Mouse (Mus musculus): ENCODE measurements around the gene Dcaf5. TPM values are rescaled to one million over a fixed set of nuclear protein-coding genes. Genes with fewer than 3 reads are reported as not detected.

Gene Dcaf5
- total and polyA plus RNA-seq, 2 experiments from 2014 or later = 7.9 to 25.0 TPM

DNA sequence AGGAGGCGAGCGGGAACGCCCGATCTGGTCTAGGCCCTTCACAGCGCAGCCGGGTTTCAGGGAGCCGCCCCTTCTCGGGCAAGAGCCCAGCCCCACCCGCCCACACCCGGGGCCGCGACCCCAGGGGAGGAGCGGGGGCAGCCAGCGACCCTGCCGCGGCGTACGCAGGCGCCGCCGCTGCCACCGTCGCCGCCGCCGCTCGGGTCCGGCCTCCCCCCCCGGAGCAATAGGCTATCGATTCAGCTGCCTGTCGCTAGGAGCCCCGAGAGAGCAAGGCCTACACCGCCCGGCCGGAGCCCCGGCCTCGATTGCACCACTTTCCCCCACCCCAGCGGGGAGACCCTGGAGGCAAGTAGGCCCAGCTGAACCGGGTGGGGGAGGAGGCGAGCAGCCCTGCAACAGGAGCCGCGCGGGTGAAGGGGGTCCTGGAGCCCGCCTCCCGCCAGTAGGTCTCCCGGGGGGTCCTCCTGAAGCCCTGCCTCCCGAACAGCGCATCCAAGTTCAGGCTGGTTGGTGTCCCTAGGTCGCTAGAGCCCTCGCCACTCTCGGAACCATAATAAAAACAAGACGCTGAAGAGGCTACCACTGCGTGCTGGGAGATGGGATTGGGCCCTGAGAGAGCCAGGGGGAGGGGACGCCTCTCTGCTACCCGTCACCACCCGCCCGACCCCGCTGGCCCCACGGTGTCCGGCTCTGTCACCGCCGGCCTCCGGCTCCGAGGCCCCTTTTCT, 1.3 kb downstream of the Dcaf5 start:
- Histone ChIP-seq H3K36me3 (replicated peaks; ENCODE audit: control insufficient read depth, insufficient read depth, low read length) (no peaks in the 10 kb centered on the region), H3K4me1 (ENCODE audit: control insufficient read depth, insufficient read depth) (peaks cover 8% of the 10 kb centered on the region), H3K4me3 (ENCODE audit: low read depth, low read length) (peak overlapping the region; percentile 72), H3K27ac (ENCODE audit: low read depth) (peak overlapping the region; percentile 96), H3K27me3 (ENCODE audit: control insufficient read depth, insufficient read depth, low read length) (no peaks in the 10 kb centered on the region), H3K4me2 (ENCODE audit: low read depth, low read length) (peak overlapping the region; percentile 81), H3K9me3 (replicated peaks; ENCODE audit: control insufficient read depth, low read length) (no peaks in the 10 kb centered on the region), H3K9ac (replicated peaks; ENCODE audit: low read depth, low read length) (peak overlapping the region; percentile 79)
- DNase-seq (ENCODE audit: low spot score) (peak; percentile 70), ATAC-seq (ENCODE audit: insufficient read depth, low read depth) (peak; percentile 75)
- TF ChIP-seq EP300 (IDR thresholded peaks at IDR 0.05; ENCODE audit: low read depth) = no peak
- no peak for TF ChIP-seq CTCF (IDR thresholded peaks at IDR 0.05; ENCODE audit: low read depth)
- under 1% methylated on average over 57 of the region's 64 CpGs for WGBS

DNA sequence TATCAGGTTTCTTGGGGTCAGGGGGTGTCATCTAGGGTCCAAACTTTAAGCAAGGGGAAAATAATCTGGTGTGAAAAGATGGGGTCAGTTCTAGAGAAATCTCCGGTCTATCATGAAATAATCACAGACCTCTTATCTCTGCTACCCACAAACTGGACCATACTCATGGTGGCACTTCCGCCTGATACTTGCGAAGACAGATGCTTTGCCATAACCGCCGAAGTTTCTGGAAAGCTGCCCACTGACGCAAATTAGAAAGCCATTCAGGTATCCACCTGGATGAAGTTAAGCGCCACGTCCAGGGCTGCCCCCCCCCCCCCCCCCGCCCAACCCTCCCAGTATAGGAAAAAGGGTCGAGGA, 1.8 kb downstream of the Dcaf5 start:
- no peak for ATAC-seq (ENCODE audit: insufficient read depth, low read depth)

DNA sequence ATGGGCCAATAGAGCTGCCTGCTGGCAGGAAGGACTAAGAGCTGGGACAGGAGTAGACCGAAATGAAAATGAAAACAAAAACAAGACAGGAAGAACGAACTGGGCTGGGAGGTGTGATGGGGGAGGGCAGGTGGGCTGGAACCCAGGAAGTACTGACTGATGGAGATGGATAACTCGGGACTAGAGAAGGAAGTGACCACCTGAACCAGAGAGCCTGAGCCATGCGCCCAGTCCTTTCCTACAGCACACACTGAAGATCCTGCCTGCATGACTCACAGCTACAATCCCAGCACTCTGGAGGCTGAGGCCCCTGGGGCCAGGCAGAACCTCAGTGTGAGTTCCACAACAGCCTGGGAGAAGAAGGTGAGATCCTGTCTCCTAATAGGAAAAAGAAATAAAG, 3.1 kb downstream of the Dcaf5 start:
- no peak overlapping the region for H3K4me3 ChIP-seq (ENCODE audit: low read depth, low read length)
- H3K4me2 ChIP-seq (ENCODE audit: low read depth, low read length) = no peak overlapping the region
- no peak for TF ChIP-seq CTCF (IDR thresholded peaks at IDR 0.05; ENCODE audit: low read depth)
- TF ChIP-seq EP300 (IDR thresholded peaks at IDR 0.05; ENCODE audit: low read depth) = no peak
- H3K27me3 ChIP-seq (ENCODE audit: control insufficient read depth, insufficient read depth, low read length) = no peaks in the 10 kb centered on the region
- 56% methylated on average over 4 of the region's 4 CpGs for WGBS
- H3K9ac ChIP-seq (replicated peaks; ENCODE audit: low read depth, low read length) = no peak overlapping the region
- ATAC-seq (ENCODE audit: insufficient read depth, low read depth) (no peak), DNase-seq (ENCODE audit: low spot score) (no peak)
- no peaks in the 10 kb centered on the region for H3K36me3 ChIP-seq (replicated peaks; ENCODE audit: control insufficient read depth, insufficient read depth, low read length)
- H3K4me1 ChIP-seq (ENCODE audit: control insufficient read depth, insufficient read depth) = peaks cover 12% of the 10 kb centered on the region
- H3K9me3 ChIP-seq (replicated peaks; ENCODE audit: control insufficient read depth, low read length) = no peaks in the 10 kb centered on the region
- peak overlapping the region; percentile 27; the same call in 1 of the 2 replicates for H3K27ac ChIP-seq (ENCODE audit: low read depth)

More for the DNA sequence above, 1.8 kb downstream of the Dcaf5 start:
- Histone ChIP-seq H3K36me3 (replicated peaks; ENCODE audit: control insufficient read depth, insufficient read depth, low read length) (no peaks in the 10 kb centered on the region), H3K4me1 (ENCODE audit: control insufficient read depth, insufficient read depth) (peaks cover 8% of the 10 kb centered on the region), H3K27ac (ENCODE audit: low read depth) (peak overlapping the region; percentile 96), H3K27me3 (ENCODE audit: control insufficient read depth, insufficient read depth, low read length) (no peaks in the 10 kb centered on the region), H3K4me2 (ENCODE audit: low read depth, low read length) (peak overlapping the region; percentile 81), H3K9me3 (replicated peaks; ENCODE audit: control insufficient read depth, low read length) (no peaks in the 10 kb centered on the region), H3K9ac (replicated peaks; ENCODE audit: low read depth, low read length) (peak overlapping the region; percentile 79), H3K4me3 (ENCODE audit: low read depth, low read length) (peak overlapping the region; percentile 72)
- WGBS = 3% methylated on average over 6 of the region's 10 CpGs
- TF ChIP-seq CTCF (IDR thresholded peaks at IDR 0.05; ENCODE audit: low read depth) (no peak), EP300 (IDR thresholded peaks at IDR 0.05; ENCODE audit: low read depth) (no peak)
- peak; percentile 19 for DNase-seq (ENCODE audit: low spot score)

DNA sequence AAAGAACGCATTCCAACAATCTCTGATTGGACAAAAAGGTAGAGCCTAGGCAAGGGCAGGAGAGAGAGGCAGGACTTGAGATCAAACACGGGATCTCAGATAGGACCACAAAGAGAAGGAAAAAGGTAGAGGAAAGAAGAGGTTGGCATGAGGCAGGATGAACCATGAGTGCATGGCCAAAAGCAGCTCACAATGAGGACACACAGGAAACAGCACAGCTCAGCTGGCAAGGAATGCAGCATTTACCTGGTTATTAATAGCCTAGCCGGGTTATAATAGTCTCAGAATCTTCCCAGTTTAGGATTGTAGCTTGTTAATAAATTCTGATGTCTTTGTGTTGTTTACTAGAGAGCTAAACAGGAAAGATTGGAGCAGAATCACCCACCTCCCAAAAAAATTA, 8.7 kb downstream of the Dcaf5 start:
- Histone ChIP-seq H3K27me3 (ENCODE audit: control insufficient read depth, insufficient read depth, low read length) (no peaks in the 10 kb centered on the region), H3K27ac (ENCODE audit: low read depth) (peak overlapping the region; percentile 54), H3K36me3 (replicated peaks; ENCODE audit: control insufficient read depth, insufficient read depth, low read length) (peaks cover 6% of the 10 kb centered on the region), H3K9ac (replicated peaks; ENCODE audit: low read depth, low read length) (no peak overlapping the region), H3K4me1 (ENCODE audit: control insufficient read depth, insufficient read depth) (0 out of 2 replicates have a peak, but pooled peaks cover 12% of the 10 kb centered on the region), H3K4me2 (ENCODE audit: low read depth, low read length) (no peak overlapping the region), H3K4me3 (ENCODE audit: low read depth, low read length) (no peak overlapping the region), H3K9me3 (replicated peaks; ENCODE audit: control insufficient read depth, low read length) (no peaks in the 10 kb centered on the region)
- ATAC-seq (ENCODE audit: insufficient read depth, low read depth) (no peak; the same call in 1 of the 2 replicates), DNase-seq (ENCODE audit: low spot score) (no peak)
- WGBS = 57% methylated on average over 3 of the region's 3 CpGs
- no peak for TF ChIP-seq CTCF (IDR thresholded peaks at IDR 0.05; ENCODE audit: low read depth)
- no peak for TF ChIP-seq EP300 (IDR thresholded peaks at IDR 0.05; ENCODE audit: low read depth)

DNA sequence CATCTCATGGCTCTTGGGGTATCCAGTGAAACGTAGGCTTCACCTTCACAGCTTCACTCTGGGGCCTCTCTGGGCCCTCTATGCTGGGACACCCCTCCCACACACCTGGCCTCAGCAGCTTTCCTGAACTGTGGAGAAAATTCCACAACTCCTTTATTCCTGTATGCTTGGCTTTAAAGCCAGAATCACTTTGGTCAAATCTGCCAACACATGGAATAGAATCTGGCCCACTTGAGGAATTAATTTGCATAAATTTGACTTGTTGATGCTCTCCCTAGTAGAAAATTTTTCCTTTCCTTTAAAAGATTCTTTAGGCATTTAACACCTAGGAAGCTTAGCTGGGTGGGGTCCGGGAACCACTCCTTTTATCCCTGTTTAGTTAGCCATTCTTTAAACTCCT, 21.3 kb downstream of the Dcaf5 start:
- H3K4me1 ChIP-seq (ENCODE audit: control insufficient read depth, insufficient read depth) = no peaks in the 10 kb centered on the region
- TF ChIP-seq EP300 (IDR thresholded peaks at IDR 0.05; ENCODE audit: low read depth) (no peak), CTCF (IDR thresholded peaks at IDR 0.05; ENCODE audit: low read depth) (no peak)
- DNase-seq (ENCODE audit: low spot score) (no peak), ATAC-seq (ENCODE audit: insufficient read depth, low read depth) (no peak)
- WGBS = 85% methylated on average over 2 of the region's 2 CpGs
- H3K9me3 ChIP-seq (replicated peaks; ENCODE audit: control insufficient read depth, low read length) = peaks cover 15% of the 10 kb centered on the region
- H3K27ac ChIP-seq (ENCODE audit: low read depth) = no peak overlapping the region
- H3K4me3 ChIP-seq (ENCODE audit: low read depth, low read length) = no peak overlapping the region
- no peak overlapping the region for H3K9ac ChIP-seq (replicated peaks; ENCODE audit: low read depth, low read length)
- no peak overlapping the region for H3K4me2 ChIP-seq (ENCODE audit: low read depth, low read length)
- H3K27me3 ChIP-seq (ENCODE audit: control insufficient read depth, insufficient read depth, low read length) = no peaks in the 10 kb centered on the region
- H3K36me3 ChIP-seq (replicated peaks; ENCODE audit: control insufficient read depth, insufficient read depth, low read length) = peaks cover 25% of the 10 kb centered on the region

DNA sequence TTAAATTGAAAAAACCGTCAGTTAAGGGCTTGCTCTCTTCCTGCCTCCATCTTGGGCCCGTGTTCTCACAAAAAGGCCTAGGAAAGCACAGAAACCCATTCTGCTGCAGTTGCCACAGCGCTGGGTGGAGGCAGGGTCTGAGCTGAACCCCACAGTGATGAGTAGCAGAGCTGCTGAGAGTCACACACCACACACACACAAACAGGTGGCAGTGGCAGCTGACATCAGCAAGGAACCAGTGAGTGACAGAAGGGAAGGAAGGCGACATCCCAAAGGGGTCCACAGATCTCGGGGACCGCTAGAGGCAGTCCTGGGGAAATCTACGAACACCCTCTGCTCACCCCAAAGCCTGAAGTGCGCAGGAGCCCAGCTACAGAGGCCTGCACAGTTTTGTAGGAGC, 25.5 kb downstream of the Dcaf5 start:
- H3K27ac ChIP-seq (ENCODE audit: low read depth) = no peak overlapping the region
- peaks cover 10% of the 10 kb centered on the region for H3K9me3 ChIP-seq (replicated peaks; ENCODE audit: control insufficient read depth, low read length)
- WGBS = 91% methylated on average over 8 of the region's 8 CpGs
- TF ChIP-seq CTCF (IDR thresholded peaks at IDR 0.05; ENCODE audit: low read depth) (no peak), EP300 (IDR thresholded peaks at IDR 0.05; ENCODE audit: low read depth) (no peak)
- no peaks in the 10 kb centered on the region for H3K4me1 ChIP-seq (ENCODE audit: control insufficient read depth, insufficient read depth)
- H3K27me3 ChIP-seq (ENCODE audit: control insufficient read depth, insufficient read depth, low read length) = no peaks in the 10 kb centered on the region
- no peak overlapping the region for H3K9ac ChIP-seq (replicated peaks; ENCODE audit: low read depth, low read length)
- no peak for ATAC-seq (ENCODE audit: insufficient read depth, low read depth)
- no peak overlapping the region for H3K4me2 ChIP-seq (ENCODE audit: low read depth, low read length)
- peaks cover 29% of the 10 kb centered on the region for H3K36me3 ChIP-seq (replicated peaks; ENCODE audit: control insufficient read depth, insufficient read depth, low read length)
- no peak overlapping the region for H3K4me3 ChIP-seq (ENCODE audit: low read depth, low read length)
- DNase-seq (ENCODE audit: low spot score) = no peak
